Mouse (Mus musculus): ENCODE results near the gene Apeh. TPM values are rescaled to one million over a fixed set of nuclear protein-coding genes. Genes with fewer than 3 reads are reported as not detected.
"Not testable (repeated sequence)": the region's sequence is repeated elsewhere in the genome, so short reads cannot be mapped to it uniquely, and the experiment has no call there.

Apeh gene
- 57.8 and 59.1 TPM in 2 replicates for polyA plus RNA-seq (2015; fragmentation: Nextera tagmentation; extraction: Ambion mirVana)

DNA sequence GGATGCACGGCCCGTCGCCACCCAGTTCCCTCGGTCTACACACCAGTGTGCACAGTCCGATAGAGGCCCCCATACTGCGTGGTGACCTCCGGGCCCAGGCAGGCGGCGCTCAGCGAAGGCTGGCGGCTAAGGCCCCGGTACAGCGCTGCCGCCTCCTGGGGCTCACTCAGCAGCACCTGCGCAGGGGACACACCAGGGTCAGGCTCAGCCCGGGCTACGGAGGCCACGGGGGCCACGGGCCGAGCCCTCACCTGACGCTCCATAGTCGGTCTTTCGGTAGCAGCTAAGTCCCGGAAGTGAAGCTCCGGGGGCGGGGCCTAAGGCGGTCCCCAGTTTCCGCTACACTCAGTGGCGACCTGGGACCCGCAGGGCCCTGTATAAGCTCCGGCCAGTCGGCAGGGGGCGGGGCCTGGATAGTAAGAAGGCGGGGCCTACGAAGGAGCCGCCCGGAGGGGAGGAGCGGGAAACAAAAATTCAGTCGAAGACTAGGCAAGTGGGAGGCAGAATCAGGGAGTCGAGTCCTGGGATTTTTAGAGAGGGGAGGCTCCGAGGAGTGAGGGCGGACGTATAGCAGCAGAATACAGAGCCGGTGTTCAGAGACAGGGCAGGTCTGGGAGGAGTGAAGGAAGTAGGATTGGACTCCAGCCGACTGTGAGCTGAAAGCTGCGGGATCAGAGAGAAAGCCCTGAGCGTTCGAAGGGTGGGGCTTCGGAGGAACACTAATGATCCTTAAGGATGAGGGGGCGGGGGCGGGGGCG, at the start of gene Apeh:
Apeh (minus strand) TSS at position 423 of the 758 bp plus-strand sequence.
- under 1% methylated on average over 52 of the region's 52 CpGs for WGBS
- Histone ChIP-seq H3K9ac (peak within 1 kb of the TSS; percentile 72), H3K27ac (peak within 1 kb of the TSS; percentile 82), H3K4me3 (peak within 1 kb of the TSS; percentile 71), H3K27me3 (no peaks in the 10 kb centered on the region), H3K4me2 (peak within 1 kb of the TSS; percentile 99), H3K4me1 (peaks cover 18% of the 10 kb centered on the region), H3K36me3 (peaks cover 20% of the 10 kb centered on the region), H3K9me3 (no peaks in the 10 kb centered on the region)
- peak; percentile 96 for ATAC-seq (ENCODE audit: borderline replicate concordance, extremely low read depth, low FRiP score, low TSS enrichment)

DNA sequence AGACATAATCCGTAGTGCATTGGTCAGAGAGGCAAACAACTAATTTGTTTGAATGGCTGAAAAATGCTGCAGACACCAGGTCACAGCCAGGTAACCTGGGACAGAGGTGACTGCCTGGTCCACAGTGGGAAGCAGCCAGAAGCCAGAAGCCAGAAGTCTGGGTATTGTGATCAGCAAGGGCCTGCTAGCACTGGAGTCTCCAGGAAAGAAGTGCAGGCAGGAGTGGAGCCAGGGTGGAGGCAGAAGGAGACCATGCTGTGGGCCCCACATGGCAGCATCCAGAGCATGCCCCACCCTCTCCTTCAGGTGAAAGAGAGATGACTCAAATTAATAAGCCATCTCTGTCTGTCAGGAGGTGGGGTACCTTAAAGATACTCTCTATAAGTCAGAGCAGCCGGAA, 49.1 kb upstream of the Apeh start:
- H3K27ac ChIP-seq, result no peak overlapping the region
- peaks cover 12% of the 10 kb centered on the region; the same call in 1 of the 2 replicates for H3K4me1 ChIP-seq
- H3K4me2 ChIP-seq, result no peak overlapping the region
- 88% methylated on average over 2 of the region's 2 CpGs for WGBS
- no peak overlapping the region for H3K9ac ChIP-seq
- no peak overlapping the region for H3K4me3 ChIP-seq
- H3K36me3 ChIP-seq, result no peaks in the 10 kb centered on the region
- no peak for ATAC-seq (ENCODE audit: borderline replicate concordance, extremely low read depth, low FRiP score, low TSS enrichment)
- no peaks in the 10 kb centered on the region for H3K27me3 ChIP-seq
- no peaks in the 10 kb centered on the region for H3K9me3 ChIP-seq

DNA sequence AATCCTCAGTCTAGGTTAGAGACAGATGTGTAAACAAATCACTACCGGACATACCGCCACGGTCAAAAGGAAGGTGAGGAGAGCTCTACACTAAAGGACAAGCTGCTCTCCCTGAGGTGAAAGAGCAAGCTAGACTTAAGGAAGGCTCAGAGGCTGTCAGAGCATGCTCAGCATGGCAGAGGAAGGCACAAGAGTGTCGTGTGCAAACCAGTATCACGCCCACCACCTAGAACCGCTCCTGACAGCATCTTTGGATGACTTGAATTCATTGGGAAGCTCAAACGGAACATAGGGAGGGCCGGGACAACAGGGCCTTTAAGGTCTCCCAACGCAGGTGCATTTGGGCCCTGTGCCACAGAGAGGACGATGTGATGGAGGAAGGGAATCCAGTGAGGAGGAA, 47.0 kb upstream of the Apeh start:
- Histone ChIP-seq H3K36me3 (no peaks in the 10 kb centered on the region), H3K27ac (no peak overlapping the region), H3K4me2 (no peak overlapping the region), H3K4me3 (no peak overlapping the region), H3K9me3 (no peaks in the 10 kb centered on the region), H3K27me3 (no peaks in the 10 kb centered on the region), H3K4me1 (peaks cover 21% of the 10 kb centered on the region; the same call in 1 of the 2 replicates), H3K9ac (no peak overlapping the region)
- 70% methylated on average over 10 of the region's 10 CpGs for whole genome bisulfite sequencing
- ATAC-seq (ENCODE audit: borderline replicate concordance, extremely low read depth, low FRiP score, low TSS enrichment), result no peak

DNA sequence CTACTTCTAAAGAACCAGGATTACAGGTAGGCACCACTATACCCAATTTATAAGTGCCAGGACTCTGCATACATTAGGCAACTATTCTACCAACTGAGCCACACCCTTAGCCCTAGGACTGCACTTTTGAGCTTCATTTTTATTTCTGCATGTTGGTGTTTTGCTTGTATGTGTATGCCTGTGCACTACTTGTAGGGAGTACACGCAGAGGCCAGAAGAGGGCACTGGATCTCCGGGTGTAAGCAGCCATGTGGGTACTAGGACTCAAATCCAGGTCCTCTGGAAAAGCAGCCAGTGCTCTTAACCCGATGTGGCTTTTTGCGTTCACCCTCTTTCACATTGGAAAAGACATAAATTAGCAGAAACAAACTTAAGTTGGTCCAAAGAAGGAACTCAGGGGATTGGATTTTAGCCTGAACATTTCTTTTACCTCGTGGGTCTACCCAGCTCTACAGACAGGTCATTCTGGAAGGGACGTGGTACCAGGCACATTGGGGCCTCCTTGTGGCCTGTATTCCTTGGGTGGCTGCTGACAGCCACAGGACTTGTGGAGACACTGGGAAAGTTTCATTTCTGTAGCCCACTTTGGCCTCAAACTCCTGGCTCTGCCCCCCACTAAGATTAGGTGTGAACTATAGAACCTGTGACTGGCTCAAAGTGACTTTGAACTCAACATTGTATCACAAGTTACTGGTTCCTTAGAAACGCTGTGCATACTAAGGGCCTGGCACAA, 45.7 kb upstream of the Apeh start:
- 74% methylated on average over 7 of the region's 7 CpGs for WGBS
- no peak overlapping the region; the same call in 1 of the 2 replicates for H3K27ac ChIP-seq
- ATAC-seq (ENCODE audit: borderline replicate concordance, extremely low read depth, low FRiP score, low TSS enrichment), result no peak
- H3K9ac ChIP-seq, result no peak overlapping the region
- peaks cover 21% of the 10 kb centered on the region; the same call in 1 of the 2 replicates for H3K4me1 ChIP-seq
- H3K9me3 ChIP-seq, result no peaks in the 10 kb centered on the region
- H3K36me3 ChIP-seq, result no peaks in the 10 kb centered on the region
- H3K4me3 ChIP-seq, result no peak overlapping the region
- H3K27me3 ChIP-seq, result no peaks in the 10 kb centered on the region
- no peak overlapping the region for H3K4me2 ChIP-seq

DNA sequence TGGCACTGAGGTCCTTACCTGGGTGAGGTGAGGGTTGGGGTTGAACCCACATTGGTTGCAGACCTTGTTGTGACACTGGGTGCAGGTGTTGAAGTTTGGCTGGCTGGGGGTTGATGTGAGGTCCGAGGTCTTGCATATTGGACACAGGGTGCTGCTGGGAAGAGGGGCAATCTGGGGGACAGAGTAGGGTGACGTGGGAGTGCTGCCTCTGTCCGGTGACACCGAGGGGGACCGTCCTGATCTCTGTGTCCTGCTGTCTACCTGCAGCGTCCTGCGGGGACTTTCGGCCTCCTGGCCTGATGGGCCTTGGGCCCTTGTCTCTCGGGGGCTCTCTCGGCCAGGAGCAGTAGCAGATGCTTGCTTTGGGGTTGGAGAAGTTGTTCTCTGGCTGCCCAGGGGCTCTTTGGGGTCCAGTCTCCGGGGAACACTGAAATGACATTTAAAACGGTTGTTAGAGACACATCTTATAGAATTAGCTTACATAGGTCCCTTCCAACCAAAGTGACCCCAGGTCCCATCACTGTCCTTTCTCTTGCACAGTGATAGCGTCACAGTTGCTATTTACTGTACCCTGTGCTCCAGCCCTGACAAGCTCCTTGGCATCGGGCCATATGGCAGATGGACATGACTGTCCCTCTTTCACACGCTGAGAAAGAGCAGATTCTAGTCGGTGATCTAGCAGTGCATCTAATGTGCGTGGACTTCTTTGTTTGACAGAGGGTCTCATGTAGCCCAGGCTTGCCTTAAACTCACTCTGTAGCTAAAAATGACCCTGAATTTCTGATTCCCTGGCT, 45.0 kb upstream of the Apeh start:
- H3K27ac ChIP-seq, result no peak overlapping the region
- H3K9me3 ChIP-seq, result no peaks in the 10 kb centered on the region
- peaks cover 21% of the 10 kb centered on the region; the same call in 1 of the 2 replicates for H3K4me1 ChIP-seq
- no peaks in the 10 kb centered on the region for H3K36me3 ChIP-seq
- no peaks in the 10 kb centered on the region for H3K27me3 ChIP-seq
- no peak overlapping the region for H3K9ac ChIP-seq
- H3K4me2 ChIP-seq, result no peak overlapping the region
- 74% methylated on average over 17 of the region's 17 CpGs for WGBS
- no peak overlapping the region for H3K4me3 ChIP-seq
- no peak for ATAC-seq (ENCODE audit: borderline replicate concordance, extremely low read depth, low FRiP score, low TSS enrichment)

DNA sequence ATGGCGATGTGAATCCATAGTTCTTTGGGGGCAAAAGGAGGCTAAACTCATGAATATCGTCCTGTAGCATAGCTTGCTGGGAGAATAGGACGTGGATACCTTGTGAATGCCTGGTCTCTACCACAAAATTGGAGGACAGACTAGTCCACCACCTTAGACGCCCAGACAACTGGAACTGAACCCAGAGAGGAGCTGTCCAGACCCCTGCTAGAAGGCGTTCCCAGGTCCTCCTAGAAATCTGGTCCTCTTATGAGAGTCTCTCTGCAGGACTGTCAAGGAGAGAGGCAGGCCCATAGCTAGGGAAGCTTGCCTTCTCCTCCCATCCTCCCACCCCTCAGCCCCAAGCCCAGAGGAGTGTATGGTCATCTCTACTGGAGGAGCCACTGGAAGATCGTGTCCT, 43.7 kb upstream of the Apeh start:
- Histone ChIP-seq H3K9ac (no peak overlapping the region), H3K4me1 (0 out of 2 replicates have a peak, but pooled peaks cover 16% of the 10 kb centered on the region), H3K4me2 (no peak overlapping the region), H3K36me3 (no peaks in the 10 kb centered on the region), H3K9me3 (no peaks in the 10 kb centered on the region), H3K27me3 (no peaks in the 10 kb centered on the region), H3K27ac (no peak overlapping the region), H3K4me3 (no peak overlapping the region)
- 73% methylated on average over 6 of the region's 6 CpGs for WGBS
- ATAC-seq (ENCODE audit: borderline replicate concordance, extremely low read depth, low FRiP score, low TSS enrichment), result no peak

DNA sequence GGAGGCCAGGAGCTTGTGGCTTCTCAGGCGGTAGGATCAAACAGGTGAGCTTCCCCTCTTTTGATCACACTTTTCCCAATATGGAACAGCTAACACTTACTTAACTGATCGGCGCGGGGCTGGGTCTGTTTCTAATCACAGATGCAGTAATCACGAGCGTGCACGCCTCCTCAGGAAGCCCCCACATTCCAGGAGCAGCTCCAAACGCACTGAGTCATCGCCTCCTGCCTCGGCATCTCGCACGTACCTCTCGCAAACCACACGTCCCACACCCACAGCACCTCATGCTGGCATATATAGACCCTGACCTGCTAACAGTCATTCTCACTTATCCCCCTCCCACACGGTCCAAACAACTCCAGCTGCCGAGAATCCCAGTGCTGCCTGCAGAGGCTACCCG, 43.1 kb upstream of the Apeh start:
- Histone ChIP-seq H3K9ac (no peak overlapping the region), H3K9me3 (no peaks in the 10 kb centered on the region), H3K27ac (no peak overlapping the region), H3K4me1 (0 out of 2 replicates have a peak, but pooled peaks cover 16% of the 10 kb centered on the region), H3K27me3 (no peaks in the 10 kb centered on the region), H3K4me3 (no peak overlapping the region), H3K4me2 (no peak overlapping the region), H3K36me3 (no peaks in the 10 kb centered on the region)
- 36% methylated on average over 17 of the region's 17 CpGs for WGBS
- ATAC-seq (ENCODE audit: borderline replicate concordance, extremely low read depth, low FRiP score, low TSS enrichment), result no peak

DNA sequence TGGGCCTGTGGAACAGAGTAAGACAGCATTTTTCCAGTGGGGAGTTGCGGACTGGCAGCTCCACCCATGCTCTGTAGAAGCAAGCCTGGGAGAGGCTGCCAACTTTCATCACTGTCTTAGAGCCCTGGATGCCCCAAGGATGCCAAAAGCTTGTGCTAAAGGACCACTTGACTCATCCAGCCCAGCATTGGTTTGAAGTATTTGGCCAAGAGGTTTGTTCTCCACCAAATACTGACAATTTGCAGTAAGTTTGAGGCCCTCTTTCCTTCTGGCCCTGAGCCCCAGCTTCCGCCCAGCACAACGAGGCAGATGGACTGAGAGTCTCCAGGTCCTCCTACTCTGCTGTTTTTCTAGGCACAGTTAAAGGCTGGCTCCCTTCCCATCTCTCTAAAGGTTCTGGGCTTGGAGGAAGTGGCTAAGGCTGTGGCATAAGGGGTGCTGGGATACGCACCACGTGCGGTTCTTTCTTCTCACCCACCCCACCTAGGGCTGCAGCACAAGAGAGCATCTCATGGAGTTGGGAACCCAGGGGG, 42.6 kb upstream of the Apeh start:
- Histone ChIP-seq H3K27ac (no peak overlapping the region), H3K9ac (no peak overlapping the region), H3K4me3 (no peak overlapping the region), H3K4me1 (0 out of 2 replicates have a peak, but pooled peaks cover 16% of the 10 kb centered on the region), H3K27me3 (no peaks in the 10 kb centered on the region), H3K9me3 (no peaks in the 10 kb centered on the region), H3K36me3 (no peaks in the 10 kb centered on the region), H3K4me2 (no peak overlapping the region)
- no peak for ATAC-seq (ENCODE audit: borderline replicate concordance, extremely low read depth, low FRiP score, low TSS enrichment)
- WGBS, result 67% methylated on average over 6 of the region's 6 CpGs

DNA sequence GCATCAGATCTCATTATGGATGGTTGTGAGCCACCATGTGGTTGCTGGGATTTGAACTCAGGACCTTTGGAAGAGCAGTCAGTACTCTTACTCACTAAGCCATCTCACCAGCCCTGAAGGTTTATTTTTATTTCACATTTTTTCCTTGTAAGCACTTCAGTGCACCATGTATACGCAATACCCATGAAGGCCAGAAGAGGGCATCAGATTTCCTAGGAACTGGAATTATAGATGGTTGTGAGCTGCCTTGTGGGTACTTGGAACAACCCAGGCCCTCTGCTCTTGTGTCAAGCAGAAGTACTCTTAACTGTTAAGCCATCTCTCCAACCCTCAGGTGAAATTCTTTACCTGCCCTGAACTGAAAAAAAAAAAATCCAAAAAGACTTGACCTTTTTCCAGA, 41.8 kb upstream of the Apeh start:
- Histone ChIP-seq H3K4me1 (0 out of 2 replicates have a peak, but pooled peaks cover 16% of the 10 kb centered on the region), H3K9me3 (no peaks in the 10 kb centered on the region), H3K4me3 (no peak overlapping the region), H3K27me3 (no peaks in the 10 kb centered on the region), H3K4me2 (no peak overlapping the region), H3K27ac (no peak overlapping the region), H3K9ac (no peak overlapping the region), H3K36me3 (no peaks in the 10 kb centered on the region)
- 63% methylated on average over 1 of the region's 1 CpGs for WGBS
- no peak for ATAC-seq (ENCODE audit: borderline replicate concordance, extremely low read depth, low FRiP score, low TSS enrichment)

DNA sequence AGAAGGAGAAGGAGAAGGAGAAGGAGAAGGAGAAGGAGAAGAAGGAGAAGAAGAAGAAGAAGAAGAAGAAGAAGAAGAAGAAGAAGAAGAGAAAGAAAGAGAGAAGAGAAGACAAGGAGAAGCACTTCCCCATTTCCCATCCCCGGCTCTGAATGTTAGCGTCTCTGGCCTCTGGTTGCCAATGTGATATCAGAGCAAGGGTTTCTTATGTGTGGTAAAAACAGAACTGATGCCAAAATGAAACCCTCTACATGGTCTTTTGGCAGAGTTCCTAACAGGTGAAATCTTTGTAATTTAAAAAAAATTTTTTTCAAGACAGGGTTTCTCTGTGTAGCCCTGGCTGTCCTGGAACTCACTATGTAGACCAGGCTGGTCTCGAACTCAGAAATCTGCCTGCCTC, 41.3 kb upstream of the Apeh start:
- not testable (repeated sequence) for H3K4me3 ChIP-seq; H3K36me3 ChIP-seq; H3K9me3 ChIP-seq; H3K4me2 ChIP-seq; H3K27me3 ChIP-seq; ATAC-seq (ENCODE audit: borderline replicate concordance, extremely low read depth, low FRiP score, low TSS enrichment); H3K9ac ChIP-seq; H3K27ac ChIP-seq
- H3K4me1 ChIP-seq, result 0 out of 2 replicates have a peak, but pooled peaks cover 13% of the 10 kb centered on the region
- WGBS, result 87% methylated on average over 3 of the region's 3 CpGs

DNA sequence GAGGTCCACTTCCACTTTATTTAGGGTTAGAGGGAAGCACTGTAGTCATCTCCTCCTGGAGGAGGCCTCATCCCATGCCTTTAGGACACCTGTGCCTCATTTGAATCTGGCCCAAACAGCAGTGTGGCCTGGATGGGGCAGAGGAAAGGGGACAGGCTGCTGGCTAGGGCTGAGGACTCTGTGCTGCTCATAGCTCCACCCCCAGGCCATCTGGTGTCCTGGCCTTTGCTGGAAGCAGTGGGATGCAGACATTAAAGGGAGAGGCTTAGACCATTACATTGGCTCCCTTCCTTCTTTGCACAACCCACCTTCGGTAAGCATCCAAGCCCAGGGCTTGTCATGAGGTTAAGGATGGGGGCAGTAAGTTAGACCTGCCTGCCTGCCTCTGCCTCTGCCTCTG, 39.1 kb upstream of the Apeh start:
- Histone ChIP-seq H3K27ac (no peak overlapping the region), H3K4me1 (0 out of 2 replicates have a peak, but pooled peaks cover 9% of the 10 kb centered on the region), H3K4me3 (no peak overlapping the region), H3K36me3 (no peaks in the 10 kb centered on the region), H3K9me3 (no peaks in the 10 kb centered on the region), H3K4me2 (no peak overlapping the region), H3K9ac (no peak overlapping the region), H3K27me3 (no peaks in the 10 kb centered on the region)
- ATAC-seq (ENCODE audit: borderline replicate concordance, extremely low read depth, low FRiP score, low TSS enrichment), result no peak
- 71% methylated on average over 1 of the region's 1 CpGs for WGBS
